Mouse (Mus musculus) kidney, embryonic 15.5 days (tissue): ENCODE measurements around the gene Hsd17b13. TPM values are rescaled to one million over a fixed set of nuclear protein-coding genes. Genes with fewer than 3 reads are reported as not detected.

ENCODE experiments used
- ATAC-seq: fragments of 200-750 bp; cut with Nextera tagmentation; replicated peaks from 2 replicates; pipeline ENCODE4 v1.8.0; 2017; ENCODE audit warnings: moderate TSS enrichment; ENCODE audit not compliant: low FRiP score
- H3K27ac ChIP-seq: fragments of 300-500 bp; sonication (generic); 2 replicates; pipeline ENCODE4 v1.5.1; 2015; ENCODE audit warnings: mild to moderate bottlenecking, inconsistent platforms
- H3K27me3 ChIP-seq: fragments of 300-500 bp; sonication (generic); 2 replicates; pipeline ENCODE4 v1.6.1; 2015; ENCODE audit warnings: inconsistent platforms
- H3K36me3 ChIP-seq: fragments of 300-500 bp; sonication (generic); 2 replicates; pipeline ENCODE4 v1.6.1; 2015; ENCODE audit warnings: inconsistent platforms
- H3K4me1 ChIP-seq: fragments of 300-500 bp; sonication (generic); 2 replicates; pipeline ENCODE4 v1.6.1; 2015; ENCODE audit warnings: inconsistent platforms
- H3K4me2 ChIP-seq: fragments of 300-500 bp; sonication (generic); 2 replicates; pipeline ENCODE4 v1.6.1; 2015; ENCODE audit warnings: moderate library complexity, mild to moderate bottlenecking, inconsistent platforms
- H3K4me3 ChIP-seq: fragments of 300-500 bp; sonication (generic); replicated peaks from 2 replicates; pipeline ENCODE4 v1.5.1; 2015; ENCODE audit warnings: mild to moderate bottlenecking, inconsistent platforms
- H3K9ac ChIP-seq: fragments of 300-500 bp; sonication (generic); 2 replicates; pipeline ENCODE4 v1.6.1; 2015; ENCODE audit warnings: mild to moderate bottlenecking, inconsistent platforms
- H3K9me3 ChIP-seq: fragments of 300-500 bp; sonication (generic); replicated peaks from 2 replicates; pipeline ENCODE4 v1.6.1; 2016; ENCODE audit warnings: inconsistent platforms
- WGBS: fragments of 180-500 bp; shearing (Covaris S2); methylation state at CpG from one replicate; pipeline ENCODE4 v1.1.7; 2015; ENCODE audit warnings: mixed read lengths; 5-methylcytosine and 5-hydroxymethylcytosine counted together
- polyA plus RNA-seq: library from polyadenylated mRNA; unstranded; fragments of >200 nt; fragmentation: Nextera tagmentation; extraction: Ambion mirVana; gene quantifications from 2 replicates; pipeline ENCODE4 v1.2.1, GENCODE M21; 2015

The Hsd17b13 gene
- polyA plus RNA-seq, 1 experiment from 2014 or later = 0.27 TPM

- Histone ChIP-seq H3K4me2 (no peak overlapping the region), H3K27me3 (no peaks in the 10 kb centered on the region), H3K27ac (no peak overlapping the region), H3K4me3 (no peak overlapping the region), H3K36me3 (peaks cover 32% of the 10 kb centered on the region), H3K9me3 (no peaks in the 10 kb centered on the region), H3K4me1 (peaks cover 12% of the 10 kb centered on the region), H3K9ac (no peak overlapping the region)
- 96% methylated on average over 2 of the region's 2 CpGs for WGBS
- no peak for ATAC-seq
Measured at GRCm38 (mm10) chr5:104003955-104004354, 26.7 kb upstream of the Hsd17b13 start.

DNA sequence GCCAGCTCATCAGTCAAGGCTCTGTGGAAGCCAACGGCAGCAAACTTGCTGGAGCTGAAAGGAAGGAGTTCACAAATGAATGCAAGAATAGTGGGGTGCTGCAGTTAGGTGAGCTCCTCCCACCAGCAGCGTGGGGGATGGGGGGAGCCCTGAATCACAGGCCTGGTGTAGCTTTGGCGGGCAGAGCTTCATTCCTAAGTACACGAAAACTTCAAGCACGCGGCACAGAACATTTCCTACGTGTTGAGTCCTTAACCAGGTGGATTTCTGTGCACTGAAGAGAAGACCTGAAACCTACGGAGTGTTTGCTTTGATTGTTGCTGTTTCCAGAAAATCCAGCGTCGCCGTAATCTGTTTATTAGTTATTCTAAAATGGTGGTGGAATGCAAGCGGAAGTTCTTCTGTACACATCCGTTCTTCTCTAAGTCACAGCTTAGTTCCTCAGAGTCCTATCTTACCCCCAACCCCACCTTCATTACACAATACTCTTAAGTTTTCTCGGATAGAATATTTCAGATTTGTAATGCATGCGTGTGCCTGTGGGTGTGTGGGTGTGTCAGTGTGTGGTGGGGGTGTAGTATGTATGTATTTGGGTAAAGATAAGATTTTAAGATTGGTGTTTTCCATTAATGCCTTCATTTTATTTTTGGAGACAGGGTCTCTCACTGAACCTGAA is 26.2 kb upstream of the Hsd17b13 start:
- H3K4me2 ChIP-seq = peak overlapping the region; percentile 46
- H3K4me1 ChIP-seq = peaks cover 12% of the 10 kb centered on the region
- no peak for ATAC-seq
- 52% methylated on average over 15 of the region's 15 CpGs for WGBS
- no peak overlapping the region for H3K9ac ChIP-seq
- peaks cover 29% of the 10 kb centered on the region for H3K36me3 ChIP-seq
- H3K9me3 ChIP-seq = no peaks in the 10 kb centered on the region
- H3K4me3 ChIP-seq = peak overlapping the region; percentile 18; the same call in 1 of the 2 replicates
- no peaks in the 10 kb centered on the region for H3K27me3 ChIP-seq
- H3K27ac ChIP-seq = peak overlapping the region; percentile 54

DNA sequence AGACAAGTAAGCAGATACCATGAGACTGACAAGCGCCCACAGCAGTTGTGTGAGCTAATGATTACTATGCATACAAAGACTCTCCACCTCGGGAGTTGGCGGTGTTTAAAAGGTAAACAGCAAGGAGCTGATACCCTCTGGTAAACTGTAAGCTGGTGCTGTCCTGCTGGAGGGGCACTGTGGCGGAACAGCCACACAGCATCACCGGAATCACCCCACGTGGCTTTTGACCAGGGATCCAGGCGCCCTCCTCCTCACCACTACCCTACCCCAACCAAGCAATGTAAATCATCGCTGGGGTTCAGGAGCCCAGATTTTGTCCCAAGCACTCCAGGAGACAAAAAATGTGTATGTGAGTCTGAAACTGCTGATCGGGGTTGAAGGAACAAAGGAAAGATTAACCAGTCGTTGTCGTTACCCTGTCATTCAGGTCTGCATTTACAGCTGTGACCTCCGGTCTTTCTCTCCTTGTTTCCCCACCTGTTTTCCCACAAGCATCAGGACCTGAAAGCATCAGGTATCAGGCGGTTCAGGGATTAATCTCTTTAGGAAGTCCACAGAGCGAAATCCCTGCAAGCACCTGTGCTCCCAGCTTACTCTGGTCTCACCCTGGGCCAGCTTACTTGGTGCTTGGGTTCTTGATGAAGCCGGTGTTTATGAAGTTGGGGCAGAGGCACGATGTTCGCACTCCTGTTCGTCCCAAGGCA is 25.5 kb upstream of the Hsd17b13 start:
- peak overlapping the region; percentile 46 for H3K4me2 ChIP-seq
- peak overlapping the region; percentile 54 for H3K27ac ChIP-seq
- no peaks in the 10 kb centered on the region for H3K9me3 ChIP-seq
- peak overlapping the region; percentile 18; the same call in 1 of the 2 replicates for H3K4me3 ChIP-seq
- peak; percentile 90 for ATAC-seq
- H3K27me3 ChIP-seq = no peaks in the 10 kb centered on the region
- H3K4me1 ChIP-seq = peaks cover 12% of the 10 kb centered on the region
- 23% methylated on average over 18 of the region's 18 CpGs for WGBS
- no peak overlapping the region for H3K9ac ChIP-seq
- peaks cover 24% of the 10 kb centered on the region for H3K36me3 ChIP-seq

- no peak overlapping the region for H3K4me3 ChIP-seq
- 5% methylated on average over 5 of the region's 5 CpGs for WGBS
- peaks cover 7% of the 10 kb centered on the region; the same call in 1 of the 2 replicates for H3K36me3 ChIP-seq
- no peaks in the 10 kb centered on the region for H3K27me3 ChIP-seq
- 0 out of 2 replicates have a peak, but pooled peaks have one; percentile 55 for ATAC-seq
- H3K4me2 ChIP-seq = no peak overlapping the region
- H3K9ac ChIP-seq = no peak overlapping the region
- H3K4me1 ChIP-seq = peaks cover 12% of the 10 kb centered on the region
- no peaks in the 10 kb centered on the region for H3K9me3 ChIP-seq
- no peak overlapping the region for H3K27ac ChIP-seq
Measured at GRCm38 (mm10) chr5:103999738-104000137, 22.5 kb upstream of the Hsd17b13 start.

- Histone ChIP-seq H3K36me3 (peaks cover 7% of the 10 kb centered on the region; the same call in 1 of the 2 replicates), H3K4me3 (no peak overlapping the region), H3K27me3 (no peaks in the 10 kb centered on the region), H3K27ac (no peak overlapping the region), H3K4me1 (peaks cover 12% of the 10 kb centered on the region), H3K9ac (no peak overlapping the region), H3K4me2 (no peak overlapping the region), H3K9me3 (no peaks in the 10 kb centered on the region)
- 79% methylated on average over 5 of the region's 5 CpGs for WGBS
- no peak for ATAC-seq
Measured at GRCm38 (mm10) chr5:103998739-103999138, 21.5 kb upstream of the Hsd17b13 start.

GRCm38 (mm10) chr5:103995181-103995580 is 18.0 kb upstream of the Hsd17b13 start:
- H3K27me3 ChIP-seq = no peaks in the 10 kb centered on the region
- no peak; the same call in 1 of the 2 replicates for ATAC-seq
- H3K9me3 ChIP-seq = no peaks in the 10 kb centered on the region
- H3K36me3 ChIP-seq = peaks cover 8% of the 10 kb centered on the region
- no peaks in the 10 kb centered on the region for H3K4me1 ChIP-seq
- H3K27ac ChIP-seq = no peak overlapping the region
- no peak overlapping the region for H3K4me2 ChIP-seq
- H3K9ac ChIP-seq = no peak overlapping the region
- no peak overlapping the region for H3K4me3 ChIP-seq
- 56% methylated on average over 3 of the region's 3 CpGs for WGBS

- Histone ChIP-seq H3K9ac (no peak overlapping the region), H3K27me3 (no peaks in the 10 kb centered on the region), H3K27ac (no peak overlapping the region), H3K4me3 (no peak overlapping the region), H3K9me3 (no peaks in the 10 kb centered on the region), H3K4me1 (no peaks in the 10 kb centered on the region), H3K4me2 (no peak overlapping the region), H3K36me3 (peaks cover 11% of the 10 kb centered on the region)
- ATAC-seq = no peak
- WGBS = 86% methylated on average over 4 of the region's 4 CpGs
Measured at GRCm38 (mm10) chr5:103994669-103995068, 17.5 kb upstream of the Hsd17b13 start.

- ATAC-seq = no peak
- Histone ChIP-seq H3K27me3 (no peaks in the 10 kb centered on the region), H3K36me3 (peaks cover 20% of the 10 kb centered on the region), H3K4me2 (no peak overlapping the region), H3K27ac (no peak overlapping the region), H3K4me1 (no peaks in the 10 kb centered on the region), H3K4me3 (no peak overlapping the region), H3K9ac (no peak overlapping the region), H3K9me3 (no peaks in the 10 kb centered on the region)
- WGBS = 68% methylated on average over 1 of the region's 1 CpGs
Measured at GRCm38 (mm10) chr5:103993601-103994000, 16.4 kb upstream of the Hsd17b13 start.

DNA sequence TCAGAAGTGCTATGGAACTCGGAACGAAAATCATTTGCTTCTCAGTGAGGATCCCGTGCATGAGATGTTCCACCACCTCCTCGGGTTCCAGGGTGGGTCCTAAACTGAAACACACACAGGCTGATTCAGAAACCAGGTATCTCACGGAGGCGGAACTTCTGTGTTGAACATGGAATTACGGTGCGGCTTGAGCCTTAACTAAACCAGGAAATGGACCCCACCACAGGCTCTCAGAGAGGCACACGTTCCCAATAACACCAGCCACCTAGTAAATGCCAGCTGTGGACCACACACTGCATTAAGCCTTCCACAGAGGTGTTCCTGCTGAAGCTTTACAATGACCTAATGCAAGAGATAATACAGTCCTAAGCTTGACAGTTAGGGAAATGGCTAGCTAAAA is 15.6 kb upstream of the Hsd17b13 start:
- Histone ChIP-seq H3K27me3 (no peaks in the 10 kb centered on the region), H3K4me2 (no peak overlapping the region), H3K36me3 (peaks cover 20% of the 10 kb centered on the region), H3K27ac (no peak overlapping the region), H3K4me1 (no peaks in the 10 kb centered on the region), H3K9ac (no peak overlapping the region), H3K9me3 (no peaks in the 10 kb centered on the region), H3K4me3 (no peak overlapping the region)
- no peak for ATAC-seq
- WGBS = 91% methylated on average over 9 of the region's 9 CpGs

GRCm38 (mm10) chr5:103980705-103981560 is 3.7 kb upstream of the Hsd17b13 start:
- Histone ChIP-seq H3K4me1 (no peaks in the 10 kb centered on the region), H3K9me3 (no peaks in the 10 kb centered on the region), H3K4me2 (no peak overlapping the region), H3K4me3 (no peak overlapping the region), H3K36me3 (no peaks in the 10 kb centered on the region), H3K9ac (no peak overlapping the region), H3K27ac (no peak overlapping the region), H3K27me3 (no peaks in the 10 kb centered on the region)
- ATAC-seq = peak; percentile 81; the same call in 1 of the 2 replicates
- 80% methylated on average over 9 of the region's 9 CpGs for WGBS

GRCm38 (mm10) chr5:103977907-103978570 is 829 bp upstream of the Hsd17b13 start:
- no peak for ATAC-seq
- 88% methylated on average over 7 of the region's 7 CpGs for WGBS
- no peak overlapping the region for H3K27ac ChIP-seq

More at GRCm38 (mm10) chr5:103977907-103978570, 829 bp upstream of the Hsd17b13 start:
- Histone ChIP-seq H3K4me1 (no peaks in the 10 kb centered on the region), H3K4me3 (no peak overlapping the region), H3K4me2 (no peak overlapping the region), H3K27me3 (no peaks in the 10 kb centered on the region), H3K36me3 (no peaks in the 10 kb centered on the region), H3K9ac (no peak overlapping the region), H3K9me3 (no peaks in the 10 kb centered on the region)
